ENCODE assay signal across 13 mouse cellular contexts in the genomic region with DNA sequence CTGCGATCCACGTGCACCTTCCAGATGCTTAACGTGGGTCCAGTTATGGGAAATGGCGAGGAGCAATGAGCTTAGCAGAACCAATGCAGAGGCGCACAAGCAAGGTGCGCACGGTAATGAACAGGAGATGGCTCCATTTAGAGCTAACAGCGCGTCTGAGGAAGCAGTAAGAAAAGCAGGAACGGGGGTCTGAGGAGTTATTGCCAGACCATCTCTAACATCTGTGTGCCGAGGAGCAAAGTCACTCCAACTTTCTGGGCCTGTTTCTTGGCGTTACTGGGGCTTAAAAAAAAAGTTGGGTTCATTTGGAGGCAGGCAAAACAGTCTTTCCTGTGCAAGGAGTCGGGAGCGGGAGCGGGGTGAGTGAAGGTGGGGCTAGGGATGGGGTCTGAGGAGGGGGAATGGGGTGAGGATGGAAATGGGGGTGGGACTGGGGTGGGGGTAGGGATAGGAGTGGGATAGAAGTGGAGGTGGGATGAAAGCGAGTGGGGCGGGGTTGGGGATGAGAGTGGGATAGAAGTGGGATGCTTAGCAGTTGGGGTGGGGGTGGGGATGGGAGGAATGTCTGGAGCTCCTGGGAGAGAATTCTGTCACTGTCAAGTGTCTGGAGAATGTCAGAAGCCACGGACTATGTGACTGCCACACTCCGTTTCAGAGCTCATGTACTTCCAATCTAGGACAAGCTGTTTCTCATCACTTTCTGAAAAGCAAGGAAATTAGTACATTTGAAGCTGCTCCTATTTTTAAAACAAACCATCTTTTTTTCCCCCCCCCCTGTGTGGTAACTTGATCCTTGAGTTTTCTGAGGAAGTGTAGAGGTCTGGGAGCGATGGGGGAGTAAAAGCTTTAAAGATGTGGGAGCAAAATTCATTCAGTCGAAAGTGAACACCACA.
DNase-seq lines count a peak whose midpoint lies in the region; ATAC-seq and TF ChIP-seq lines count a peak whose summit lies in the region.
"Had no signal": no experiment of that assay in that cellular context is flagged by ENCODE, and none has a peak within 500 bp of the region (broad histone marks: within the 10 kb centered on the region; RNA-seq: fewer than 3 reads in every experiment).

No protein-coding gene starts in this region.

- no peaks in the 10 kb centered on the region for H3K27me3 ChIP-seq in heart, embryonic 14.5 days (ENCODE audit: control insufficient read depth, insufficient read depth, low read length)
- H3K27me3 ChIP-seq in lung, postnatal 0 days (replicated peaks; ENCODE audit: insufficient read depth, low read length), result no peaks in the 10 kb centered on the region
- no peaks in the 10 kb centered on the region for H3K27me3 ChIP-seq in embryonic facial prominence, embryonic 14.5 days (replicated peaks; ENCODE audit: control insufficient read depth, insufficient read depth, low read length)
- no peaks in the 10 kb centered on the region for H3K27me3 ChIP-seq in stomach, embryonic 14.5 days (ENCODE audit: control insufficient read depth, insufficient read depth, low read length)

- DNase-seq in heart, postnatal 10 days, result no peak
- peak; percentile 73 for DNase-seq in lung, postnatal 0 days (ENCODE audit: low spot score)
- DNase-seq in lung, adult 2 months, result no peak
- DNase-seq in embryonic facial prominence, embryonic 14.5 days (ENCODE audit: low spot score), result peak; percentile 86
- no peak for DNase-seq in thymus, postnatal 0 days (ENCODE audit: low spot score)
- DNase-seq in gastrocnemius, postnatal 14 days, result no peak
- DNase-seq: adrenal gland, postnatal 14 days; gastrocnemius, postnatal 25 days; right cerebral cortex, postnatal 14 days; thymus, postnatal 36 days had no signal

- H3K36me3 ChIP-seq in heart, embryonic 14.5 days (ENCODE audit: control insufficient read depth, insufficient read depth, low read length), result no peaks in the 10 kb centered on the region
- no peaks in the 10 kb centered on the region for H3K36me3 ChIP-seq in lung, postnatal 0 days (ENCODE audit: insufficient read depth, low read length)
- no peaks in the 10 kb centered on the region for H3K36me3 ChIP-seq in embryonic facial prominence, embryonic 14.5 days (ENCODE audit: control insufficient read depth, insufficient read depth, low read length)
- H3K36me3 ChIP-seq in stomach, embryonic 14.5 days (ENCODE audit: control insufficient read depth, insufficient read depth, low read length), result no peaks in the 10 kb centered on the region
- H3K36me3 ChIP-seq: G1E had no signal

- TF ChIP-seq POLR2A in lung, adult 2 months (IDR thresholded peaks at IDR 0.05; ENCODE audit: borderline replicate concordance, extremely low read depth, low read depth, low read length), result no peak

- intact Hi-C loops in heart, postnatal 10 days (cut with DNase I), result no loop called here
- intact Hi-C loops in gastrocnemius, postnatal 14 days (cut with DNase I; ENCODE audit: low total_unique reads), result no loop called here

- peak overlapping the region; percentile 48; the same call in 1 of the 2 replicates for H3K9ac ChIP-seq in heart, embryonic 14.5 days (ENCODE audit: low read length)
- no peak overlapping the region for H3K9ac ChIP-seq in lung, postnatal 0 days (replicated peaks; ENCODE audit: low read depth)
- H3K9ac ChIP-seq in embryonic facial prominence, embryonic 14.5 days (ENCODE audit: low read depth, low read length), result 0 out of 2 replicates have a peak overlapping the region, but pooled peaks have one; percentile 3
- no peak overlapping the region for H3K9ac ChIP-seq in stomach, embryonic 14.5 days (replicated peaks; ENCODE audit: low read depth, low read length)

- H3K4me3 ChIP-seq in heart, embryonic 14.5 days (ENCODE audit: control insufficient read depth in 1 of 2, insufficient read depth in 1 of 2, low read depth in 1 of 2, low read length in 2 of 2), result no peak overlapping the region
- H3K4me3 ChIP-seq in lung, postnatal 0 days (ENCODE audit: low read depth, low read length), result no peak overlapping the region
- H3K4me3 ChIP-seq in lung, adult 2 months (replicated peaks; ENCODE audit: extremely low read depth, low read depth, low read length), result no peak overlapping the region
- H3K4me3 ChIP-seq in embryonic facial prominence, embryonic 14.5 days (ENCODE audit: low read depth, low read length), result peak overlapping the region; percentile 14; the same call in 1 of the 2 replicates
- H3K4me3 ChIP-seq in stomach, embryonic 14.5 days (ENCODE audit: low read depth, low read length), result no peak overlapping the region

- H3K27ac ChIP-seq in heart, embryonic 14.5 days (replicated peaks in 1 of 2; ENCODE audit: control insufficient read depth in 1 of 2, insufficient read depth in 1 of 2, low read depth in 2 of 2, low read length in 2 of 2), result peak overlapping the region; percentile 46 to 52
- H3K27ac ChIP-seq in lung, postnatal 0 days (ENCODE audit: low read length), result peak overlapping the region; percentile 1; the same call in 1 of the 2 replicates
- H3K27ac ChIP-seq in embryonic facial prominence, embryonic 14.5 days (replicated peaks; ENCODE audit: low read depth, low read length), result peak overlapping the region; percentile 82
- H3K27ac ChIP-seq in stomach, embryonic 14.5 days (ENCODE audit: low read length), result peak overlapping the region; percentile 69; the same call in 1 of the 2 replicates

- H3K9me3 ChIP-seq in heart, embryonic 14.5 days (ENCODE audit: control insufficient read depth, low read length), result 0 out of 2 replicates have a peak, but pooled peaks cover 5% of the 10 kb centered on the region
- no peaks in the 10 kb centered on the region for H3K9me3 ChIP-seq in lung, postnatal 0 days (ENCODE audit: low read length)
- 0 out of 2 replicates have a peak, but pooled peaks cover 7% of the 10 kb centered on the region for H3K9me3 ChIP-seq in embryonic facial prominence, embryonic 14.5 days (ENCODE audit: control insufficient read depth, low read length)
- H3K9me3 ChIP-seq in stomach, embryonic 14.5 days (ENCODE audit: control insufficient read depth, low read depth, low read length), result peaks cover 4% of the 10 kb centered on the region; the same call in 1 of the 2 replicates

- no peak for TF ChIP-seq CTCF in lung, postnatal 0 days (IDR thresholded peaks at IDR 0.05)
- TF ChIP-seq CTCF in lung, adult 2 months (IDR thresholded peaks at IDR 0.05; ENCODE audit: insufficient read depth, low read length), result no peak

- WGBS in heart, embryonic 14.5 days, result 17% methylated on average over 21 of the region's 21 CpGs
- 31% methylated on average over 21 of the region's 21 CpGs for WGBS in lung, postnatal 0 days
- 52% methylated on average over 21 of the region's 21 CpGs for WGBS in lung, adult 2 months
- 13% methylated on average over 21 of the region's 21 CpGs for WGBS in embryonic facial prominence, embryonic 14.5 days
- WGBS in stomach, embryonic 14.5 days, result 17% methylated on average over 21 of the region's 21 CpGs

- H3K4me2 ChIP-seq in heart, embryonic 14.5 days (ENCODE audit: low read length), result peak overlapping the region; percentile 59
- no peak overlapping the region for H3K4me2 ChIP-seq in lung, postnatal 0 days (replicated peaks; ENCODE audit: low read depth, low read length)
- H3K4me2 ChIP-seq in embryonic facial prominence, embryonic 14.5 days (ENCODE audit: low read depth, low read length), result peak overlapping the region; percentile 45
- H3K4me2 ChIP-seq in stomach, embryonic 14.5 days (replicated peaks; ENCODE audit: low read depth, low read length), result peak overlapping the region; percentile 14; the same call in 1 of the 2 replicates

- peak; percentile 82 for ATAC-seq in heart, embryonic 14.5 days (ENCODE audit: insufficient number of reproducible peaks, insufficient read depth, low FRiP score, low read depth)
- peak; percentile 65 for ATAC-seq in lung, postnatal 0 days
- ATAC-seq in embryonic facial prominence, embryonic 14.5 days (ENCODE audit: low read depth), result peak; percentile 70
- ATAC-seq in stomach, embryonic 14.5 days (ENCODE audit: insufficient number of reproducible peaks, insufficient read depth, low FRiP score, low read depth), result peak; percentile 87

- TF ChIP-seq EP300 in lung, postnatal 0 days (IDR thresholded peaks at IDR 0.05), result no peak

- peaks cover 17 to 35% of the 10 kb centered on the region in 2 experiments for H3K4me1 ChIP-seq in heart, embryonic 14.5 days (ENCODE audit: control insufficient read depth in 2 of 2, insufficient read depth in 2 of 2, low read length in 2 of 2)
- H3K4me1 ChIP-seq in lung, postnatal 0 days (ENCODE audit: insufficient read depth, low read depth, low read length), result no peaks in the 10 kb centered on the region
- no peaks in the 10 kb centered on the region; the same call in 1 of the 2 replicates for H3K4me1 ChIP-seq in lung, adult 2 months (ENCODE audit: control insufficient read depth, insufficient read depth, low read length)
- H3K4me1 ChIP-seq in embryonic facial prominence, embryonic 14.5 days (ENCODE audit: control insufficient read depth, insufficient read depth, low read length), result peaks cover 25% of the 10 kb centered on the region
- peaks cover 6% of the 10 kb centered on the region; the same call in 1 of the 2 replicates for H3K4me1 ChIP-seq in stomach, embryonic 14.5 days (ENCODE audit: control insufficient read depth, insufficient read depth, low read length)

Comparison
In these comparisons a context has a peak if more than half of its experiments do, and no peak if none do; other contexts are left out.
1. DNase-seq: peak in lung, postnatal 0 days (single experiment) and embryonic facial prominence, embryonic 14.5 days (single experiment); none in heart, postnatal 10 days (0 of 2), lung, adult 2 months (single experiment), thymus, postnatal 0 days (single experiment) and gastrocnemius, postnatal 14 days (single experiment).
2. H3K27ac ChIP-seq: peak in every context shown above with its lines; median percentile 82 in embryonic facial prominence, embryonic 14.5 days; 69 in stomach, embryonic 14.5 days; 49 in heart, embryonic 14.5 days; 1 in lung, postnatal 0 days.
3. H3K9ac ChIP-seq: peak in heart, embryonic 14.5 days (single experiment) and embryonic facial prominence, embryonic 14.5 days (single experiment); none in lung, postnatal 0 days (single experiment) and stomach, embryonic 14.5 days (single experiment).
4. Peak in every context shown above with its lines, with median percentiles within 50 percentile points of each other: ATAC-seq.